Mouse (Mus musculus): Measurements from ENCODE around the gene Plekhh1.

DNA sequence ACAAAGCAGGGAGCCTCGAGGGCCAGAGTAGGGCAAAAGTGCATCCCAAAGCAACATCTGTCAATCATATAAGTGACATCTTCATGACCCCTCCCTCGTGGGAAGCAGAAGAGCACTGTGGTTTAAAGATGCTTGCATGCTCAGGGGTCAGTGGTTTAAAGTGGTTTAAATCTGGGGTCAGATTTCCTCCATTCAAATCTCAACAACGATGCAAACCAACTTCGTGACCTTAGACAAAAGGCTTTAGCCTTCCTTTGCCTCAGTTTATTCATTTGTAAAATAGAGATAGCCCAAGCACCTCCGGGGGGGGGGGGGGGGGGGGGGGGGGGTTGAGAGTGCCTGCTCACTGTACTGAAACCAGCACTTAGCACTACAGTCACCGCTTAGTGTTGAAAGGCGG is 32.3 kb upstream of the Plekhh1 start:
- no peak for TF ChIP-seq HCFC1 (IDR thresholded peaks at IDR 0.05; ENCODE audit: low read depth, low read length)
- no peak for TF ChIP-seq CTCF (conservative IDR thresholded peaks at IDR 0.05 in 1 of 2, IDR thresholded peaks at IDR 0.05 in 1 of 2; ENCODE audit: low read depth in 2 of 2, low read length in 2 of 2)
- TF ChIP-seq ELF1 (IDR thresholded peaks at IDR 0.05; ENCODE audit: low read depth, low read length) = no peak
- no peak for TF ChIP-seq EP300 (IDR thresholded peaks at IDR 0.05; ENCODE audit: low read length)
- TF ChIP-seq ZC3H11A (IDR thresholded peaks at IDR 0.05; ENCODE audit: low read depth, low read length) = no peak
- no peak for TF ChIP-seq POLR2A (IDR thresholded peaks at IDR 0.05; ENCODE audit: low read depth, low read length)
- TF ChIP-seq MEF2A (IDR thresholded peaks at IDR 0.05; ENCODE audit: borderline replicate concordance, low read depth, low read length) = no peak
- TF ChIP-seq USF1 (IDR thresholded peaks at IDR 0.05; ENCODE audit: low read depth, low read length) = no peak
- no peak for TF ChIP-seq TBP (conservative IDR thresholded peaks at IDR 0.05; ENCODE audit: low read depth, low read length)
- TF ChIP-seq JUND (conservative IDR thresholded peaks at IDR 0.05; ENCODE audit: low read depth, low read length) = no peak
- no peak for TF ChIP-seq UBTF (IDR thresholded peaks at IDR 0.05; ENCODE audit: low read depth, low read length)
- no peak for TF ChIP-seq MAFK (IDR thresholded peaks at IDR 0.05; ENCODE audit: insufficient replicate concordance, low read length)
- TF ChIP-seq IRF4 (IDR thresholded peaks at IDR 0.05; ENCODE audit: low read depth, low read length) = no peak
- TF ChIP-seq TCF12 (IDR thresholded peaks at IDR 0.05; ENCODE audit: low read depth, low read length) = no peak
